Mouse (Mus musculus) forebrain, embryonic 14.5 days (tissue): Measurements from ENCODE around the gene Gm28308. TPM values are rescaled to one million over a fixed set of nuclear protein-coding genes. Genes with fewer than 3 reads are reported as not detected.

Experiments used
- ATAC-seq: fragments of 200-750 bp; cut with Nextera tagmentation; 2 replicates; pipeline ENCODE4 v1.8.0; 2017; ENCODE audit warnings: mild to moderate bottlenecking, moderate library complexity
- DNase-seq: peaks from one replicate; pipeline ENCODE4 v3.0.0-alpha.2; 2015; ENCODE audit warnings: low spot score
- H3K27ac ChIP-seq: fragments of 300-500 bp; sonication (generic); 2 replicates; pipeline ENCODE4 v1.5.1; 2014; ENCODE audit warnings: low read depth, mild to moderate bottlenecking, control low read depth, low read length, moderate library complexity
- H3K27me3 ChIP-seq: fragments of 300-500 bp; sonication (generic); replicated peaks from 2 replicates; pipeline ENCODE4 v1.6.1; 2014; ENCODE audit warnings: low read length, control low read depth, mixed read lengths; ENCODE audit not compliant: control insufficient read depth, insufficient read depth
- H3K36me3 ChIP-seq: fragments of 300-500 bp; sonication (generic); 2 replicates; pipeline ENCODE4 v1.6.1; 2014; ENCODE audit warnings: low read length, control low read depth; ENCODE audit not compliant: control insufficient read depth, insufficient read depth
- H3K4me1 ChIP-seq: fragments of 300-500 bp; sonication (generic); 2 replicates; pipeline ENCODE4 v1.6.1; 2014; ENCODE audit warnings: antibody characterized with exemption, low read length, control low read depth; ENCODE audit not compliant: control insufficient read depth, insufficient read depth
- H3K4me2 ChIP-seq: fragments of 300-500 bp; sonication (generic); 2 replicates; pipeline ENCODE4 v1.6.1; 2014; ENCODE audit warnings: mild to moderate bottlenecking, control low read depth, low read length
- H3K4me3 ChIP-seq: fragments of 300-500 bp; sonication (generic); 2 replicates; pipeline ENCODE4 v1.5.1; 2014; ENCODE audit warnings: low read depth, low read length, control low read depth
- H3K9ac ChIP-seq: fragments of 300-500 bp; sonication (generic); 2 replicates; pipeline ENCODE4 v1.6.1; 2014; ENCODE audit warnings: mild to moderate bottlenecking, low read length, control low read depth, moderate library complexity
- H3K9me3 ChIP-seq: fragments of 300-500 bp; sonication (generic); replicated peaks from 2 replicates; pipeline ENCODE4 v1.6.1; 2016; ENCODE audit warnings: low read length, control low read depth, mixed read lengths; ENCODE audit not compliant: control insufficient read depth
- WGBS: fragments of 180-500 bp; shearing (Covaris S2); extraction: QIAGEN DNeasy Blood & Tissue Kit; methylation state at CpG from one replicate; pipeline ENCODE4 v1.1.7; 2014; 5-methylcytosine and 5-hydroxymethylcytosine counted together
- polyA plus RNA-seq: library from polyadenylated mRNA; unstranded; fragments of >200 nt; fragmentation: Nextera tagmentation; extraction: Ambion mirVana; gene quantifications from 2 replicates; pipeline ENCODE4 v1.2.1, GENCODE M21; 2014

Gm28308 gene
- polyA plus RNA-seq, 1 experiment from 2014 or later = not detected

DNA sequence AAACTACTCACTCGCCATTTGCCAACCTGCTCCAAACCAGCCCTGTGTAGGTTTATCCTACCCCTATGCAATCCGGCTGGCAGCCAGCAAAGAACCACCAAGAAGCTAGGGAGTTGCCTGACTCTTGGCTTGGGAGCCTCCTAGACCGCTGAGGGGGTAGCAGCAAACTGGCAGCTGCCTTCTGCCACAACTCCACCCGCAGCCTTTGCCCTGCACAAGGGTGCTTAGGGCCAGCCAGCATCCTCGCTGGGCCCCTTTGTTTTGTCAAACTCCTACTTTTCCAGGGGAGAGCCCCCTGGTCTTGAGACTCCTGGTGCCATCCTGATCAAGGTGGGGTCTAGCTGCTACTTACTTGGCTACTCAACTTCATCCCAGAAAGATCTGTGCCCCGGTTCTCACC, 28.5 kb downstream of the Gm28308 start:
- no peak overlapping the region for H3K27ac ChIP-seq
- no peaks in the 10 kb centered on the region for H3K9me3 ChIP-seq
- H3K9ac ChIP-seq = no peak overlapping the region
- no peaks in the 10 kb centered on the region for H3K4me1 ChIP-seq
- ATAC-seq (no peak), DNase-seq (no peak)
- peaks cover 99% of the 10 kb centered on the region for H3K27me3 ChIP-seq
- no peaks in the 10 kb centered on the region for H3K36me3 ChIP-seq
- H3K4me3 ChIP-seq = no peak overlapping the region
- no peak overlapping the region for H3K4me2 ChIP-seq
- under 1% methylated on average over 6 of the region's 6 CpGs for WGBS

DNA sequence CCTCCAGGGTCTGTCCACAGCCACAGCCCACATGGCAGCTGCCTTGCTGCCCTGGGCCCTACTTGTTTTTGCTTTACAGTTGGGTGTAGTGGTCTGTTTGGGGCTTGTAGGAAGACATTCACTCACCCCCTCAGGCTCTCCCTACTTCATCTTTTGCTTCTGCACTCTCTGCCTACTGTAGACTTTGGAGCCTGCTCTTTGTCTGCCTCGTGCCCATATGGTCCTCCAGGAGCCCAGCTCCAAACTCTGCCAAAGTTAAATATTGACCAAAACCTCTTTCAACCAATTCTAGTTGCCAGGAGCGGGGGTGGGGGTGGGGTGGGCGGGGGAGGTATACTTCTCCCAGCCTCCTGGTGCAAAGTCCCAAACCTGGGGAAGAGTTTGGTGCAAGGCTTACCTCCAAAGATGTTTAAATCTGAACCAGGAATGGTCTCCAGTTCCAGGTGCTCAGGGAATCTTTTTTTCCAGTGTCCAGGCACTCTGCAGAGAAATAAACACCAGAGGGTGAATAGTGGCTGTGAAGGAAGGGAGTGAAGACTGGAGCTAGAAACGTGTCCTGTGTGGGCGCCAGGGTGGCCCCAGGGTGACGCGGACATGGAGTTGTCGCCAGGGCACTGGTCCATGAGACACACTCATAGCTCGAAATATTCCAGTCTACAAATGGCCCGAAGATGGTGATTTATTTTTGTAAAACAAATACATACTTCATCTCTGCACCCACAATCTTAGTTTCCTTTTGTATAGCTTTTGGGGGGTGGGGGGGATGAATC, 29.6 kb downstream of the Gm28308 start:
- H3K9me3 ChIP-seq = no peaks in the 10 kb centered on the region
- DNase-seq = no peak
- no peaks in the 10 kb centered on the region for H3K4me1 ChIP-seq
- no peak overlapping the region for H3K4me3 ChIP-seq
- no peak overlapping the region for H3K9ac ChIP-seq
- no peak for ATAC-seq
- peaks cover 100% of the 10 kb centered on the region for H3K27me3 ChIP-seq
- 4% methylated on average over 10 of the region's 10 CpGs for WGBS
- H3K36me3 ChIP-seq = no peaks in the 10 kb centered on the region
- H3K4me2 ChIP-seq = no peak overlapping the region
- H3K27ac ChIP-seq = no peak overlapping the region

- Histone ChIP-seq H3K9me3 (no peaks in the 10 kb centered on the region), H3K4me2 (no peak overlapping the region), H3K4me3 (no peak overlapping the region), H3K4me1 (no peaks in the 10 kb centered on the region), H3K36me3 (no peaks in the 10 kb centered on the region), H3K9ac (no peak overlapping the region), H3K27ac (no peak overlapping the region), H3K27me3 (peaks cover 100% of the 10 kb centered on the region)
- ATAC-seq (no peak), DNase-seq (no peak)
- 5% methylated on average over 1 of the region's 1 CpGs for WGBS
Measured at GRCm38 (mm10) chr6:52182793-52183192, 30.3 kb downstream of the Gm28308 start.

DNA sequence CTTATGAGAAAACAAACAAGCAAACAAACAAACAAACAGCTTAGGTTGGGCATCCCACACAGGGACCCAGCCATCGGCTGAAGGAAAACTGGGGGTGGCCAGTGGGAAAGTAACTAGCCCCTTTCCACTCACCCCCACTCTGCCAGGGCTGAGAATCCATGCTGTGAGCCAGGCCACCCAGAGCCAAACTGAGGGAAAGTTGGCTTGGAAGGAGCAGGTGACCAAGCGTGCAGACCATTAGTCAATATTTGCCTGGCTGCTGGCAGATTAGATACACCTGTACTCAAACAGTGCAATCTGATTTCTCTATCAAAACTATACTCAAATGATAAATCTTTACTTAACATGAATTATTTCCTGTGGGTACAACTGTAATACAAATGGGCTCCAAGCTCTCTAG, 31.1 kb downstream of the Gm28308 start:
- Histone ChIP-seq H3K4me2 (no peak overlapping the region), H3K27me3 (peaks cover 100% of the 10 kb centered on the region), H3K27ac (no peak overlapping the region), H3K4me1 (no peaks in the 10 kb centered on the region), H3K9me3 (no peaks in the 10 kb centered on the region), H3K36me3 (no peaks in the 10 kb centered on the region), H3K9ac (no peak overlapping the region), H3K4me3 (no peak overlapping the region)
- no peak for ATAC-seq
- WGBS = 7% methylated on average over 2 of the region's 2 CpGs
- DNase-seq = no peak

- H3K9me3 ChIP-seq = no peaks in the 10 kb centered on the region
- no peak for DNase-seq
- peaks cover 100% of the 10 kb centered on the region for H3K27me3 ChIP-seq
- WGBS = 3% methylated on average over 3 of the region's 3 CpGs
- no peak overlapping the region for H3K9ac ChIP-seq
- no peak overlapping the region for H3K4me3 ChIP-seq
- no peaks in the 10 kb centered on the region for H3K36me3 ChIP-seq
- no peak for ATAC-seq
- H3K27ac ChIP-seq = no peak overlapping the region
- no peak overlapping the region for H3K4me2 ChIP-seq
- H3K4me1 ChIP-seq = no peaks in the 10 kb centered on the region
Measured at GRCm38 (mm10) chr6:52180726-52181125, 32.4 kb downstream of the Gm28308 start.

GRCm38 (mm10) chr6:52180213-52180710, 32.9 kb downstream of the Gm28308 start:
- Histone ChIP-seq H3K4me3 (no peak overlapping the region), H3K27ac (no peak overlapping the region), H3K9me3 (no peaks in the 10 kb centered on the region), H3K4me1 (no peaks in the 10 kb centered on the region), H3K36me3 (no peaks in the 10 kb centered on the region), H3K4me2 (no peak overlapping the region), H3K9ac (no peak overlapping the region), H3K27me3 (peaks cover 100% of the 10 kb centered on the region)
- 1% methylated on average over 11 of the region's 11 CpGs for WGBS
- no peak for ATAC-seq
- no peak for DNase-seq

DNA sequence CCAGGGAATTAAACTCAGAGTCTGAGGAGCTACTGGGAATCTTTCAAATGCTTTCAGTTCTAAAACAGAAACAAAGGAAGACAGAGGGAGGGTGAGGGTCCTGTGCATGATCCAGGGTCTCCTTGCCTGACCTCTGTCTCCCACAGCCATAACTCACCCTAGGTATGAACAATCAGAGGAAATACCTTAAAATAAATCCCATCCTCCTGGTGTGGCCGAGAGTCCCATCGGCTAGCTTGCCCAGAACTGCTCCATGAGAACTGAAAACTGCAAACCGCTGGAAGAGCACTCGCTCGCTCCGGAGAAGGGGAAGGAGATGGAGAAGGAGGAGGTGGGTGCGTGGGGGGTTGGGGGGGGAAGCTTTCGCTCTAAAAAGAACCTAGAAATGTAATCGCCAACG, 33.4 kb downstream of the Gm28308 start:
- 1% methylated on average over 10 of the region's 10 CpGs for WGBS
- Histone ChIP-seq H3K4me3 (no peak overlapping the region), H3K27me3 (peaks cover 100% of the 10 kb centered on the region), H3K9ac (no peak overlapping the region), H3K4me1 (no peaks in the 10 kb centered on the region), H3K27ac (no peak overlapping the region), H3K4me2 (no peak overlapping the region), H3K9me3 (no peaks in the 10 kb centered on the region), H3K36me3 (no peaks in the 10 kb centered on the region)
- DNase-seq = no peak
- ATAC-seq = no peak

- no peak for ATAC-seq
- Histone ChIP-seq H3K36me3 (no peaks in the 10 kb centered on the region), H3K27me3 (peaks cover 98% of the 10 kb centered on the region), H3K4me3 (no peak overlapping the region), H3K4me2 (no peak overlapping the region), H3K9ac (no peak overlapping the region), H3K9me3 (no peaks in the 10 kb centered on the region), H3K27ac (no peak overlapping the region), H3K4me1 (no peaks in the 10 kb centered on the region)
- 0% methylated on average over 4 of the region's 4 CpGs for WGBS
- DNase-seq = no peak
Measured at GRCm38 (mm10) chr6:52178918-52179665, 34.0 kb downstream of the Gm28308 start.

- Histone ChIP-seq H3K9ac (no peak overlapping the region), H3K36me3 (no peaks in the 10 kb centered on the region), H3K27ac (no peak overlapping the region), H3K9me3 (no peaks in the 10 kb centered on the region), H3K4me2 (no peak overlapping the region), H3K27me3 (peaks cover 98% of the 10 kb centered on the region), H3K4me3 (no peak overlapping the region), H3K4me1 (no peaks in the 10 kb centered on the region)
- DNase-seq (no peak), ATAC-seq (no peak)
- under 1% methylated on average over 9 of the region's 9 CpGs for WGBS
Measured at GRCm38 (mm10) chr6:52177806-52178205, 35.3 kb downstream of the Gm28308 start.
